Mouse (Mus musculus): ENCODE measurements around the gene Otulin.

GRCm38 (mm10) chr15:27502338-27502737, 128.2 kb downstream of the Otulin start:
- TF ChIP-seq CTCF (IDR thresholded peaks at IDR 0.05; ENCODE audit: borderline replicate concordance, insufficient read depth, low read depth, low read length): no peak
- no peak for TF ChIP-seq POLR2A (IDR thresholded peaks at IDR 0.05; ENCODE audit: borderline replicate concordance, insufficient read depth, low read length)

Measured in cerebellum, adult 2 months (tissue).